Mouse (Mus musculus) lung, postnatal 36 days (tissue): ENCODE measurements around the gene Pbx1.
"Not testable (repeated sequence)": the region's sequence is repeated elsewhere in the genome, so short reads cannot be mapped to it uniquely, and the experiment has no call there.

Source experiments
- DNase-seq: peaks from one replicate; pipeline ENCODE4 v3.0.0; 2022; ENCODE audit warnings: mixed read lengths

The Pbx1 gene

DNA sequence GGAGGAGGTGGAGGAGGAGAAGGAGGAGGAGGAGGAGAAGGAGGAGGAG, at the start of gene Pbx1:
TSS of gene Pbx1 (minus strand) at position 39 of the 49 bp plus-strand sequence.
- DNase-seq, result not testable (repeated sequence)

DNA sequence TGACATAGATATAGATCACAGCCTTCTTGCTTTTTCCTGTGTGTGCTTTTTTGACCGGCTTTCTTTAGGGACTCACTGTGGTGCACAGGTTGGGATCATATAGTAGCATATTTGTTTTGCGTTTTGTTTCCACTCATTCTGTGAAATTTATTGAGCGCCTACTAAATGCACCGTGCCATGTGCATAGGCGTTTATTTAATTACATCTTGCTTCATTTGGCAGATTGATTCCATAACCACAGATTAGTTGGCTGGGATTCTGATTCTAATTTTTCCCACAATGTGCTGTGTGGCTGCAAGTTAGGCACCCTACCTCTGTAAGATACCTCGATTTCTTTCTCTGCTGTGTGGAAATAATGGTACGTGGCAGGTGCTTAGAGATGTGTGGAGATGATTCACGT, 47.6 kb upstream of the Pbx1 start:
- no peak for DNase-seq

DNA sequence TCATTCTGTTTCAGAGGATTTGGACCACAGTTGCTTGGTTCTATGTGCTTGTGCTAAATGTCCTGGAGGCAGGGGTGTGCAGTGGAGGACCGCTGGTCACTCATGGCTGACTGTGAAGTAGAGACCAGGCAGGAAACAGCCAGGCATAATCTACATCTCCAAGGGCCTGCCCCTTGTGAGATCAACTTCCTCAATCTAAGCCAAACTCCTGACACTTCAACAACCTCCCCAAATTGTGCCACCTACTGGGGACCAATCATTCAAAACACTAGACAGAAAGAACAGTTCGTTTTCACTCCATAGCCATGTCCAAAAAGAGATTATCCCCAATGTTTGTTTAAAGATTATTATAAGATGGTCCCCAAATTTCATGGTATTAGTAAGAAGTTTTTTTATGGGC, 46.8 kb upstream of the Pbx1 start:
- peak; percentile 32 for DNase-seq

DNA sequence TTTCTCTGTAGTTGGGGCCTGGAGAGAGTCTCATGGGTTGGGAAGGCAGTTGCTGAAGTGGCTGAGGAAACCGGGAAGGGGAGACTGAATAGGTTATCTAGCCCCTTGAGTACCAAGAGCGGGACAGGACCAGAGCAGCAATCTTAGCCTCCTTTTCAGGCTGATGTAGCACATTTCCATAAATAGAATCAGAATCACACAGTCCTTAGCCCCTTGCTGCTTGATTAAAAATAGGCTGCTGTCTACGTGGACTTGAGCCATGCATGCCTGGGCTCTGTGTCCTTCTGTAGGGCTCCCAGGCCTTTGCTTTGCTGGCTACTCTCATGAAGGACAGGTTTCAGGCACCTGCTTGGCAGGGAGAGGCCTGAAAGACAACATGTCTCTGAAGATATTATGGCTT, 44.8 kb upstream of the Pbx1 start:
- no peak for DNase-seq

DNA sequence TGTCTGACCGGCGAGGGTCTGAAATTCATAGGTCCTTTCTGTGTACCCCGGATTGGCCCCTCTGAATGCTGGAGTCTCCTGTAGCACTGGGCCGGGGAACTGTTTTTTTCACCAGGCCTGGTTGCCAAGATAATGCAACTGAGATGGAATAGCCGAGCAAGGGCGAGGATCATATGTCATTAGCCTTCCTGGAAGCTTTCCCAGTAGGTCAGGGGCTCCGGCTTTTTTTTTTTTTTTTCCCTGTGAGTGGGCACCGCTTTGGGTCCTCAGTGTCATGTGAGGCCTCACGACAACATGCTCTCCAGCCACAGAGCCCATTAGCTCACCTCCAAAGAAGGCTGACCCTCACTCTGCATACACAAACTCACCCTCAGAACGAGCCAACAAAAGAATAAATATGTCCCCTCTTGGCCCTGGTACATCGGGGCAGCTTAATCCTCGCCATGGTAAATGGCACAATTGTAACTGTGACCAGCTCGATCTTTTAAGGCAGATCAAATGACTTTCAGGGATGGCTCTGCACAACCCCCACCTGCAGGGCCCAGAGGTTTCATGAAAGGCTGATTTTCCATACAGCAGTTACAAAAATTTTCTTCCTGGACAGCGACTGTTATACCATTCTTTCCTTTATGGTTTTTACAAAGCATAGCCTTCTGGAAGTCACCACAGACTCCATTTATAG, 44.3 kb upstream of the Pbx1 start:
- DNase-seq, result no peak

DNA sequence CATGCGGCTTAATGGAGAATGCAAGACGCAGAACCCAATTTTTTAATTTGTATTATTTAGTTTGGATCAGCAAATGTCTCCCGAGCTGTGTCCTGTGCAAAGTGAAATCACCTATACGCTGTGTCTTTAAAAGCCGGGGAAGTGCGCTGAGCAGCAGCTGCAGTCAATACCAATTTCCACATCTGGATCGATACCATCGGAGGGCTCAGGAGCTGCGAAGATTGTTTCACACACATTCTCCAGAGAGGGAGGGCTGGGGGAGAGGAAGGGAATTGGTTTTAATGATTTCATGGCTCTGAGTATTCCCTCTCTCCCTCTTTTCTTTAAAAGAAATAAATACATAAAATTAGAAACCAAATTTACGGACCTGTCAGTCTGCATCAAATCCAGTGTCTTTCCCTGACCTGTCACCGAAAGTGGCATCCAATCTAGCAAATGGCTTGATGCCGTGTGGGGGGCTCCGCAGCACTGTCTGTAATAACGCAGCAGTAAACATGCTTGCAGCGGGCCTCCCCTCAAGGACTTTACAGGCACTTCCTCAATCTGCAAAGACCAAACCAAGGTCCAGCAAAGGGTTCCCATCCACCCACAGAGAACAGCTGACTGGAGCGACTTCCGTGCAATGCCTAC, 43.6 kb upstream of the Pbx1 start:
- DNase-seq, result no peak

DNA sequence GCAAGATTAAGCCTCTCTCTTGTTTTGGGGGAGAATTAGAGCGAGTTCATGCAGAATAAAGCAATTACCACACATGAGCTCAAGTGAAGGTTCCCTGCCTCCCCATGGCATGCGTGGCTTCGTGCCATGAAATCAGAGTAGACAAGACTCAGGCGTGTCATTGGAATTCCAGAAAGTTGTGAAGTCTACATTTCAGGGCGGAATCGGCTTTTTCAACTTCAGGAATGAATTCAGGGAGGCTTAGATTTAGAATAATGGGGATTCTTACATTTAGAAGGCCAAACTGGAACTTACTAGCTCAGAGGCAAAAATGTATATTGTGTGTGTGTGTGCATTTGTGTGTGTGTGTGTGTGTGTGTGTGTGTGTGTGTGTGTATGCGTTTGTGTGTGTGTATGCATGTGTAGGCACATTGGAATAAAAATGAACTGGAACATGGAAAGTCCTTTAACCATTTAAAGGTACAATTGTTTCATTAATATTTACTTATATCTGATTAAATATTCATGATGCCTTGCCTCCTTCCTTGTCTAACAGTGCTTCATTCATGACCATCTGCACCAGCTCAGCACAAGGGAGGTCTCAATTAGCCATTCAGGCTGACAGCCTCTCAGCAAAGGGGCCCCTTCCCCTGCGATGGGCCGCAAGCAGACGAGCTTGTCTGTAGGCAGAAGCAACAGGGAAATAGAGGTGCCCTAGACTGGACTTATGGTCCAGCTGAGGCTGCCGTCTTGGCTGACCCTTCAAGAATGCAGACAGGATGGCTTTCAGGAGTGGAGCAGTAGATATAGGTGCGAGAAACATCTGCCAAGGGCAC, 41.4 kb upstream of the Pbx1 start:
- DNase-seq, result peak; percentile 21

DNA sequence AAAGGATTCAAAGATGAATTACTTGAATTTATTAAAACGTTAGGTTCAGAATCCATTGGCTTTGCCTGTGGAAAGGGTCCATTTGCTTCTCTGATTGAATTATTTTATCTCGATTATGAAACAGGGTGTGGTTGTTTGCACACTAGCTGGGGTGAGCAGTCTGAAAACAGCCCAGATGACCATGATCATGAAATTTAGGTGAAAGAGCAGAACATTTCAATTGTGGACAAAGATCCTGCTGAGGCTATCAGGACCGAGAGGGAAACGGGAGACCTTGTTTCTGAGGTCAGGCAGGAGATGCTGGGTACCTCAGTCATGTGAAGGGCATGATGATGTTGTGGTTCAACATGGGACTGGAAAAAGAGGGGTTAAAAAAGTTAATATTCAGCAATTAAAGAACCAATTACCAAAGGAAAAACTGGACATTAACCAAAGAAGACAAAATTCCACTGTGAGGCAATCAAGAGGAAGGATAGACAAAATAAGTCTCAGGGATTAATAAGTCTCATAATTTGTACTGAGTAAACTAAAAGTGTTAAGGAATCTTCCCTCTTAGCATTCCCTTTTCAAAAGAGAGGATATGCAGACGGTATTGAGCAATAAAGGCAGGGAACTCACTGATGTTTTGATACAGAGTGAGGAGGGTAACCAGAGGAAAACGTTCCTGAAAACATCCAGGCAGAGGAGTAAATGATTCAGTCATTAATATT, 40.6 kb upstream of the Pbx1 start:
- DNase-seq, result no peak

DNA sequence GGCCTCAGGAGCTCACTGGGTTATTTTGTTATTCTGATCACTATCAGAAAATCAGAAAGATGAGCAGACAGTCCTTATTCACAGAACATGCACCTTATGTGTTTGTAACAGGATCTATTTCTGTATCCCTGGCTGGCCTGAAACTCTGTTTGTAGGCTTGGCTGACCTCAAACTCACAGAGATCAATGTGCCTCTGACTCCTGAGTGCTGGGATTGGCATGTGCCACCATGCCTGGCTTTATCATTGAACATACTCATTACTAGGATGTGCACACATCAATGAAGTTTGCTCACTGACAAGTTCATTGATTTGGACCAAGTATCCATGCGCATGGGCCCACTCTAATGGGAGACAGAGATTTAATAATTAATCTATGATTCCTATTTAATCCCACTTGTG, 27.4 kb upstream of the Pbx1 start:
- DNase-seq, result no peak

DNA sequence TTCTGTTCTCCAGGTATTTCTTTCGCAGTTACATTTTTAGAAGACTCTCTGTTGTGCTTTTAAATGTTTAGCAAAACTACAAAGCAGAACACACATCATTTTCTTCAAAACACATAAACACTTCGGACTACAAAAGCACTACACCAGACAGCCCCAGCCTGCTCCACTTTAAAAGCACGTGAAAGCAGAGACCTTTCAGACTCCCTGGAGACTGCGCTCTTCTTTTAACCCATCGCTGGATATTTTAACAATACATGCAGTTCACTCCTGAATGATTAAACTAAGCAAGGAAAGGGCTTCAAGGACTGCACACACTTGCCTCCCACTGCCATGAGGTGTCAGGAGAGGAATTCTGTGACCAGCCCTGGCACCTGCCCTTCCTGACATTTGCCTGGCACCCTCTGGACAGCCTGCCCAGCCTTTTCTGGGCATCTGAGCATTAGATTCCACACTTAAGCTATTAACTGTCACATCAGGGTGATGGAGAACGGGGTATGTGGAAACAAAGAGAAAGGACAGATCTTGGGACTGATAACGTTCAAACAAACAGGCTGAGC, 25.2 kb upstream of the Pbx1 start:
- DNase-seq, result no peak

DNA sequence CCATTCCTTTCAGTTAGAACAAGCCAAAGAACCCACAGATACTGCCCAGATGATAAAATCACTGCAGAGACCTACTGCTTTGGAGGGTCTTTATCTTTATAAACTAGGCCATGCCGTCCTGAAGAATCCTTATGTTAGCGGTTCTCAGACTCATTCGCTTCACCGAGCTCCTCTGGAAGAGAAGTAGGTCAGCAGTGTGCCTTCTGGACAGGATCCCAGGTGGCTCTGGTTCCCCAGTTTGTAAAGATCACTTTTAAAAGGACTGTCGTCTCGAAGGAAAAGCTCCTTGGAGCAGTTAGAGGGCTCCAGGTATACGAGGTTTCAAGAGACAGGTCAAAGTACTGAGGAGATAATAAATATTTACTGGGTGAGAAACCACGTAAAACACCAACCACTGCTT, 23.1 kb upstream of the Pbx1 start:
- no peak for DNase-seq

DNA sequence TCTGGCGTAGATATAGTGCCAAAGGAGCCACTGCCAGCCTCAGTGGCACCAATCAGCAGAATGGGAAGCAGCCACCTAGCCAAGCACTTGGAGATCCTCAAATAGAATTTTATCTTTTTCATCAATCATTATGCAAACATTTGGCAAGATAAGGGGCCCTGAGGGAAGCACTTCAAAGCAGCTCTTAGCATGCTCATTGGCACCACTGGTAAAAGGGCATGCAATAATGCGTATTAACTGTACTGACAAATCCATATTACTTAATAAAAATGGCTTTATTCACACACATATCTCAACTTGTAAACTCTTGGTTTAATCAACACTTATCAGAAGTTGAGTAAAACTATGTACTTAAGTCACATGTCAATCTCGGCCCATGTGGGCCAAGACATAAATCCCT, 1.6 kb upstream of the Pbx1 start:
- DNase-seq, result peak; percentile 71

DNA sequence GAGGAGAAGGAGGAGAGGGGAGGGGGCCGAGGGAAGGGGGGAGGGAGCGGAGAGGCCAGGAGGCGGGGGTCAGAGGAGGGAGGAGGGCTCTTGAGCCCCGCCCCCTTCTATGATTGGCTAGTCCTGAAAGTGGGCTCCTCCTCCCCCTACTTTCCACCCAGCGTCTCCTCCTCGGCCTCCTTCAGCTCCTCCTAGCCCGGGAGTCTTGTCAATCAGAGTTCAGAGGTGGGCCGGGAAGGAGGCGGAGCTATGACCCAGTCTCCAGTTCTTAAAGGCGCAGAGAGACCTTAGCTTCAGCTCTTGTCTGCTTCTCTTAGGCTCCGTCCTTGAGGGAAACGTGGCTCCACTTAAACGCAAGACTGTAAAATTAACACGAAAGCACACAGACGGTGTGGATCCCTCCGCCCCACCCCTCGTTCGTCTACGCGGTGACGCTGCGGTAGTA, 233 bp upstream of the Pbx1 start:
- DNase-seq, result peak; percentile 99

DNA sequence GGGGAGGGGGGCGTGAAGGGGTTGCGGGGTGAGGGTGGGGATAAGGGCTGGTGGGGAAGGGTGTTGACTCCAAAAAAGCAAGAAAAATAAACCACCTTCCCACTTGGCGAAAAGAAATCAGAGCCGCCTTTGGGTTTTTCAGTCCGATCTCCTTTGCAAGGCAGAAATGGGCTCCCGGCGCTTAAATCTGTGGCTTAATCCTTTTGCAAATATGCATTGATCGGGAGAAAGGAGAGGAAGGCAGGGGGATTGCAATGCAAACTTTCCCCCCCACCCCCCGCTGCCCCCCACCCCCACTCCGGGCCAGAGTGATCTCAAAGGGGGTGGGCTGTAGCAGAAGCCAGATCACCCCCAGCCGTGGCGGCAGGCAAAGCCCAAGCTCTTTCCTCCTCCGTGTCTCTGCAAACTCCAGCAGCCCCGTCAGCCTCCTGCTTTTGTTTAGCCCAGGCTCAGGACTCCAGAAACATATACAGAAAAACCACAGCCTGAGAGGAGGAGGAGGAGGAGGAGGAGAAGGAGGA, 299 bp downstream of the Pbx1 start:
- no peak for DNase-seq

DNA sequence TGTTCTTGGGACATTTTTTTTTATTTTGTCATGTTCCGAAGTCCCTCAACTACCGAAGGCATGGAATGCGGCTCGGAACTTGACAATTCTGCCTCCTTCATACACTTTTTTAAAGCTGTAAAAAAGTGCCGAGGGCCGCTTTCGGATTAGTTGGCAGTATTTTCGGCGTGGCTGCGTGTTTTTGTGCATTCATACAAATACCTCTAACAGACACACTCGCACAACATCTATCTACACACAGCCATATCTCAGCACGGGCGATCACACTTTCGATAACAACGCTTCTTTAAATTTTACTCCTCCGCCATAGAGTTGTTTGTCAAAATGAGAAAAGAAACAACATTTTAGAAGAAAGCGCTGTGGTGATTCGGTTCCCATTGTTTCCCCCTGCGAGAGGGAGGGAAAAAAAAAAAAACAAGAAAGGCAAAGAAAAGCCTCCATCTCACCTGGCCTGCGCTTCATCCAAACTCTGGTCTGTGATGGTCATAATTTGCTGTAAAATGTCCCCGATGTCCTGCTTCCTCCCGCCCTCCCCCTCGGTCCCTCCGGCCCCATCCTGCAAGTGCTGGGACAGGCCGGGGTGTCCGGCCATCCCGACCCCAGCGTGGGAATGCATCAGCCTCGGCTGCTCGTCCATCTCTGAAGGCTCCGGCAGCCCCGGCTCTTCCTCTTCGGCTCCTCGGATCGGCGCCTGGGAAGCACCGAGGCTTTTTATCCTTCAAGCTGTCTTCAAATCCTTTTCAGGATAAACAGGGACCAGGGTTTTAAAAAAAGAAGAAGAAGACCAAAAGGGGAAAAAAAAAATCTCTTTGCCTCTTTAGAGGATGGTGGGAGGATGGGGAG, 981 bp downstream of the Pbx1 start:
- peak; percentile 42 for DNase-seq

DNA sequence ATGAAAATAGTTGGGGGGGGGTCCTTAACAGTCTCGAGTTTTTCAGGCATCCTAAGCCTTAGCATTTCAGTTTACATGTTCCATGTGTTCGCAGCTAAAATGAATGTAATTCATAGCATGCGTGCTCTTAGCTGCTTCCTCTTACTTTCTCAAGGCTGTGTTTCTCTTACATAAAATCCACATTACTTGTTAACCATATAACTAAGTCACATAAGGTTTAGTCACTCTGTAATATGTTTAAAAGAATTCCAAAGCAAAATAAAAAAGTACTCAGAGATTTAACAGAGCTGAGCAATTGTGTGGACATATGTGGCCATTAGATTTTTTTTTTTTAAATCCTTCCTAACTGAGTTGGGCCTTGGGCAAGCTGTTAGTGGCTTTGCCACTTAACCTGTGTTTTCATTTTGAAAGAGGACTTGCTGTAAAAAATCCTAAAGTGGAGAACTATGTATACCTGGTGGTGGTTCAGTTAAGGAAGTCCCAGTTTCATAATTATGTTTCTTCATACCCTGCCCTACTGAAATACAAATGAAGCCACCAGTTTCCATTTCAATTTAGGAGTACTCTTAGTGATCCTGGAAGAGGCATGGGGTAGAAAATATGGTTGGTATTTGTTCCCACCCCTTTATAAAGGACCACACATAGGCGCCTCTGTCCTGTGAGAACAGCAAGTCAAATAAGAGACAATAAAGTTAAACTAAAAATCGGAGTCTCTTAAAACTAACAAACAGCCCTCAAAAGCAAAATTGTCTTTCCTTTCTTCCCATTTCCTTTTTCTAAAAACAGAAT, 2.0 kb downstream of the Pbx1 start:
- DNase-seq, result no peak

DNA sequence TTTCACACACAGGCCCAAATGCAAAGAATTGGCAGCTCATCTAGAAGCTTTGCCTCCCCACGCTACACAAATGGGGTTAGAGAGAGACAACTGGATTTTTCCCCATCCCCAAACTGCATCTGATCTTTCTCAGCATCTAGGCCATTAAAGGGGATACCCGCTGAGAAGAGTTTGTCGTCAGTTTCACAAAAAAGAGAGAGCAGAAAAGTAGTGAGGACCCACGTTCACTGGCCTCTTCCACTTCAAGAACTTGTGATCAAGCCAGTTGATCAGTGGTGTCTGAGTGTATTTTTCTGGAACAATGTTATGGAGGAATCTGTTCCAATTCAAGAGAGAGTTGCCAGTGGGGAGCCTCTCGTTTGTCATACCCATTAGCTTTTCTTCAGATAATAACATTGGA, 2.7 kb downstream of the Pbx1 start:
- no peak for DNase-seq

DNA sequence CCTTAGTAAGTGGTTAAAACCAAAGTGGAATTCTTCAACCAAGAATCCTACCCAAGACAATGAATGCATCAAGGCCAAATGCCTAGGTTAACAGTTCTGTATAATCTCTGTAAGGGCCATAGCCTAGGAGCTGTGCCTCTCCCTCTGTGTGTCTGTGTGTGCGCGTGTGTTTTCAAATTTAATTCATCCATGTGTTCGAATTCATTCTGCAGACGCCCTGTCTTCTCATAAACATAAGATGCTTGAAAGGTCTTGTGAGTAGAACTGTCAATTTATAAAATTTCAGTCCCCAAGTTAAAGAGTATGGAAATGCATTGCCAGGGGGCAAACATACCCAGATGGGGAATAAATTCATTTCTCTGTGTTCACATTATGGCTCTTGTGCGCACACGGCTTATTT, 3.8 kb downstream of the Pbx1 start:
- no peak for DNase-seq

DNA sequence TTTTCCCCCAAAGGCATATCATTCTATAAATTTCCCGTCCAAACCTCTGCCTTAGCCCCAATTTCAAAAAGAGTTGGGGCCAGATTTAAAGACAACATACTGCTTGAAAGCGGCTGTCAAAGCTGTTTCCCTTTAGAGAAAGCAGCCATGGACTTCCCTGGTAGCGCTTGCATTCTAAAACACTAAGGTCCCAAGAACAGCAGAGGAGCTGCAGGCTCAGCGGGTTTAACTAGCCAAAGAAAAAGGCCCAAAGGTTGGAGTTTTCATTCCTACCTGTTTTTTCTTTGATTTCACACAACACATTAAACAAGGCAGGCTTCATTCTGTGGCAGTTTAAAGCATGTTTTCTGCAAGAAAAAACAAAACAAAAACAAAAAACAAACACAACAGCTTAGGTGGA, 4.5 kb downstream of the Pbx1 start:
- no peak for DNase-seq

DNA sequence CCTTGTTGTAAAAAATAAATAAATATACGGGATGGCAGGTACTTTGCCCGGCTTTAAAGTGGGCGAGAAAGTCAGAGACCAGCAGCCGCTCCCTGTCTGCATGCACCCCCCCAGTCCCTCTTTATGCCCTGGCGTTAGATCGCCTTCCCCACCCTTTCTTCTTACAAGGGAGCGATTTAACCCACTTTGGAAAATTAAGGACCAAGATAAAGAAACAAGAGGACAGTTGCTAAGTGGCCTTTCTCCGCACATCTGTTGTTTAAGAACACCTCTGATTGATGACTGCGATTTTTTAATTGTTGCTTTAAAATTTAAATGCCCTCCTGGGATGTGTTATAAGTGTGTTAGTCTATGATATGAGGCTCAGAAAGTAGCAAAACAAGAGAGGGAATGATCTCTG, 5.2 kb downstream of the Pbx1 start:
- DNase-seq, result no peak

DNA sequence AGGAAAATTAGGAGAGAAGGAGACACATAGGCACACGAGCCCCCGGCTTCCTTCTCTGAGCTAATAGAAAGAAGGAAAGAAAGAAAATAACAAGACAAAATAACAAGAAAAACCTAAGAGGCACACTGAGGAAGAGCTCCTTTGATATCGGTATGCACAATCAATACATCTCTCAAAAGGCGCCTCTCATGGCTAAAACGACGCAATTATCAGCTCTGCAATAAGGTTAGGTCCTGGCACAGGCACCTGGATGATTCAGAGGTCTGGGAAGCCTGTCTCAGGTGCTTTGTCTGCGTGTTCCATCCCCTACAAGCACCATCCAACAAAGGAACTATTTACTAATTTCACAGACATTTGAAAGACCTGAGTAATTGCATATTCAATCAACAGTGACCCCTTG, 5.8 kb downstream of the Pbx1 start:
- no peak for DNase-seq
